Mouse (Mus musculus) adrenal gland, adult 18-20 months (tissue): ENCODE data around the gene Suco. TPM values are rescaled to one million over a fixed set of nuclear protein-coding genes. Genes with fewer than 3 reads are reported as not detected.

Experiments used
- DNase-seq, 2 experiments: peaks; one replicate each; pipeline ENCODE4 v3.0.0; 2021 to 2022; ENCODE audit warnings: low spot score in 2 of 2
- long read RNA-seq, 2 experiments: library from polyadenylated mRNA; stranded (forward); transcript quantifications; one replicate each; pipeline ENCODE4 v2.0.0; 2021
- total RNA-seq, 2 experiments: library from RNA; stranded (reverse); gene quantifications; 1 replicate in 1 of 2; 2 replicates in 1 of 2; pipeline ENCODE4 v1.2.3; 2021

Suco gene
- 10 to 100 TPM; 39.1 to 44.6 TPM for total RNA-seq
- long read RNA-seq, experiment 1, full-length matches to known transcripts = 1 of 15 reads
- long read RNA-seq, experiment 1, partial matches to known transcripts = 3 of 15 reads
- long read RNA-seq, experiment 1, other reads (novel, unspliced or antisense) = 11 of 15 reads
- long read RNA-seq, experiment 2, partial matches to known transcripts = 11 of 23 reads
- long read RNA-seq, experiment 2, other reads (novel, unspliced or antisense) = 12 of 23 reads

GRCm38 (mm10) chr1:161876553-161877447 lies at the start of gene Suco:
Gene Suco (minus strand): TSS chr1:161876682.
- DNase-seq = peak; percentile 95 to 96

- DNase-seq = no peak
Measured at GRCm38 (mm10) chr1:161925281-161925805, 48.9 kb upstream of the Suco start.

- DNase-seq = no peak
Measured at GRCm38 (mm10) chr1:161924321-161924720, 47.8 kb upstream of the Suco start.

GRCm38 (mm10) chr1:161921928-161922327 lies 45.4 kb upstream of the Suco start:
- DNase-seq = no peak

GRCm38 (mm10) chr1:161920475-161921454 lies 44.3 kb upstream of the Suco start:
- DNase-seq = no peak

- no peak for DNase-seq
Measured at GRCm38 (mm10) chr1:161919594-161919993, 43.1 kb upstream of the Suco start.

GRCm38 (mm10) chr1:161918682-161919372 lies 42.3 kb upstream of the Suco start:
- no peak for DNase-seq

GRCm38 (mm10) chr1:161917940-161918484 lies 41.5 kb upstream of the Suco start:
- no peak for DNase-seq

GRCm38 (mm10) chr1:161916036-161916435 lies 39.6 kb upstream of the Suco start:
- no peak for DNase-seq

- DNase-seq = peak in 1 of 2 experiments; percentile 5
Measured at GRCm38 (mm10) chr1:161913648-161913984, 37.1 kb upstream of the Suco start.

- no peak for DNase-seq
Measured at GRCm38 (mm10) chr1:161912940-161913647, 36.6 kb upstream of the Suco start.

- no peak for DNase-seq
Measured at GRCm38 (mm10) chr1:161909074-161909473, 32.6 kb upstream of the Suco start.

GRCm38 (mm10) chr1:161907795-161908457 lies 31.4 kb upstream of the Suco start:
- DNase-seq = no peak

- DNase-seq = no peak
Measured at GRCm38 (mm10) chr1:161907111-161907510, 30.6 kb upstream of the Suco start.

- DNase-seq = no peak
Measured at GRCm38 (mm10) chr1:161902692-161903452, 26.4 kb upstream of the Suco start.

GRCm38 (mm10) chr1:161900129-161900528 lies 23.6 kb upstream of the Suco start:
- DNase-seq = no peak

GRCm38 (mm10) chr1:161897235-161897634 lies 20.8 kb upstream of the Suco start:
- DNase-seq = no peak

- DNase-seq = no peak
Measured at GRCm38 (mm10) chr1:161896130-161896529, 19.6 kb upstream of the Suco start.
